Mouse (Mus musculus): Measurements from ENCODE around the gene Cep152.

- TF ChIP-seq MYC (IDR thresholded peaks at IDR 0.05; ENCODE audit: low read depth, low read length) (no peak), EP300 (IDR thresholded peaks at IDR 0.05; ENCODE audit: low read length) (no peak), ZKSCAN1 (IDR thresholded peaks at IDR 0.05; ENCODE audit: borderline replicate concordance, low read depth, low read length) (no peak), KAT2A (IDR thresholded peaks at IDR 0.05; ENCODE audit: insufficient replicate concordance, low read length) (no peak), POLR2A (IDR thresholded peaks at IDR 0.05; ENCODE audit: low read depth, low read length) (no peak), MEF2A (IDR thresholded peaks at IDR 0.05; ENCODE audit: borderline replicate concordance, low read depth, low read length) (no peak), TCF12 (IDR thresholded peaks at IDR 0.05; ENCODE audit: low read depth, low read length) (no peak), ELF1 (IDR thresholded peaks at IDR 0.05; ENCODE audit: low read depth, low read length) (no peak), ZMIZ1 (IDR thresholded peaks at IDR 0.05; ENCODE audit: low read depth, low read length) (no peak)
These were observed 84.3 kb downstream of the Cep152 start for GRCm38 (mm10) chr2:125540579-125540978.

Data from CH12.LX (cell line).